Mouse (Mus musculus) layer of hippocampus, adult 6 months (tissue): Measurements from ENCODE around the gene Ddx39b. TPM values are rescaled to one million over a fixed set of nuclear protein-coding genes. Genes with fewer than 3 reads are reported as not detected.

Source experiments
- long read RNA-seq, 2 experiments: library from polyadenylated mRNA; unstranded; transcript quantifications; one replicate each; pipeline ENCODE4 v2.0.0; 2019 to 2020
- microRNA-seq: library from miRNA; unstranded; fragments of <30 nt; microRNA quantifications from one replicate; pipeline ENCODE4 v1.2.0, GENCODE M21; 2020
- polyA plus RNA-seq: library from polyadenylated mRNA; unstranded; fragments of <200 nt; fragmentation: Nextera tagmentation; gene quantifications from 2 replicates; pipeline ENCODE4 v1.2.3, GENCODE M21; 2021

The Ddx39b gene
- 193 and 215 TPM in 2 replicates for polyA plus RNA-seq
- long read RNA-seq, experiment 1, transcript Ddx39b-203 (10 exons, 2,848 nt), result minor isoform, 23 of 389 reads
- long read RNA-seq, experiment 1, transcript Ddx39b-201 (11 exons, 1,739 nt), result major isoform, 342 of 389 reads
- long read RNA-seq, experiment 1, partial matches to known transcripts, result 12 of 389 reads
- long read RNA-seq, experiment 1, other reads (novel, unspliced or antisense), result 12 of 389 reads
- long read RNA-seq, experiment 2, transcript Ddx39b-203 (10 exons, 2,848 nt), result minor isoform, 44 of 857 reads
- long read RNA-seq, experiment 2, transcript Ddx39b-201 (11 exons, 1,739 nt), result major isoform, 785 of 857 reads
- long read RNA-seq, experiment 2, partial matches to known transcripts, result 6 of 857 reads
- long read RNA-seq, experiment 2, other reads (novel, unspliced or antisense), result 21 of 857 reads

GRCm38 (mm10) chr17:35241305-35242014 lies at the start of gene Ddx39b:
TSS of gene Ddx39b (plus strand) at chr17:35241746.

GRCm38 (mm10) chr17:35193881-35194843 lies 47.4 kb upstream of the Ddx39b start, which contains the start of gene Ltb:
TSS of gene Ltb (plus strand) at chr17:35194439.

GRCm38 (mm10) chr17:35201787-35202186 lies 39.8 kb upstream of the Ddx39b start, which contains the start of gene Tnf:
TSS of gene Tnf (minus strand) at chr17:35202007.

GRCm38 (mm10) chr17:35204494-35205379 lies 36.8 kb upstream of the Ddx39b start, which contains the start of gene Lta:
TSS of gene Lta (minus strand) at chr17:35205351.

GRCm38 (mm10) chr17:35220156-35220952 lies 21.2 kb upstream of the Ddx39b start, which contains the start of gene Gm16181:
TSS of gene Gm16181 (plus strand) at chr17:35220834.

GRCm38 (mm10) chr17:35233114-35233980 lies 8.2 kb upstream of the Ddx39b start, which contains the start of gene Atp6v1g2:
TSS of gene Atp6v1g2 (plus strand) at chr17:35233660.

GRCm38 (mm10) chr17:35235614-35236389 lies 5.7 kb upstream of the Ddx39b start, which contains the start of gene Nfkbil1:
TSS of gene Nfkbil1 (minus strand) at chr17:35235792.

GRCm38 (mm10) chr17:35262664-35263522 lies 21.3 kb downstream of the Ddx39b start, which contains the start of gene H2-D1:
TSS of gene H2-D1 (plus strand) at chr17:35262730.

Small RNAs within 50 kb of the gene (microRNA-seq; reads per million reads assigned to microRNA genes)
- gene Mir6973a, result not detected
- gene Mir6974, result not detected
- 5.6 reads per million, percentile 20 among the genes with 10 or more reads in this experiment for gene Mir6975
- gene Mir8094, result not detected

Other genes with a start within 250 kb of the Ddx39b start
- 20.0 and 21.5 TPM in 2 replicates for gene Vars, start 240.8 kb upstream of the Ddx39b start, polyA plus RNA-seq
- 0.20 TPM in 1 of 2 replicates, not detected in the other for gene Vwa7, start 225.2 kb upstream of the Ddx39b start, polyA plus RNA-seq
- gene Sapcd1, start 213.7 kb upstream of the Ddx39b start, polyA plus RNA-seq, result 0.62 and 0.97 TPM in 2 replicates
- 0.33 and 0.59 TPM in 2 replicates for gene Msh5, start 195.0 kb upstream of the Ddx39b start, polyA plus RNA-seq
- gene Clic1, start 191.8 kb upstream of the Ddx39b start, polyA plus RNA-seq, result 28.2 and 29.7 TPM in 2 replicates
- 18.0 and 23.6 TPM in 2 replicates for gene Ddah2, start 182.7 kb upstream of the Ddx39b start, polyA plus RNA-seq
- not detected in 2 replicates for gene Ly6g6c, start 176.4 kb upstream of the Ddx39b start, polyA plus RNA-seq
- gene Mpig6b, start 175.6 kb upstream of the Ddx39b start, polyA plus RNA-seq, result 0.06 TPM in 1 of 2 replicates, not detected in the other
- 4.4 and 4.6 TPM in 2 replicates for gene Ly6g6e, start 164.8 kb upstream of the Ddx39b start, polyA plus RNA-seq
- 1.2 and 2.3 TPM in 2 replicates for gene Ly6g6d, start 163.7 kb upstream of the Ddx39b start, polyA plus RNA-seq
- 1.2 and 2.1 TPM in 2 replicates for gene Ly6g6f, start 156.1 kb upstream of the Ddx39b start, polyA plus RNA-seq
- gene Abhd16a, start 152.5 kb upstream of the Ddx39b start, polyA plus RNA-seq, result 86.3 and 93.9 TPM in 2 replicates
- not detected in 2 replicates for gene Ly6g5c, start 133.5 kb upstream of the Ddx39b start, polyA plus RNA-seq
- gene Ly6g5b, start 126.3 kb upstream of the Ddx39b start, polyA plus RNA-seq, result not detected in 2 replicates
- gene Gpank1, start 120.3 kb upstream of the Ddx39b start, polyA plus RNA-seq, result 16.5 and 19.1 TPM in 2 replicates
- gene Csnk2b, start 119.7 kb upstream of the Ddx39b start, polyA plus RNA-seq, result 212 and 242 TPM in 2 replicates
- 24.7 and 40.7 TPM in 2 replicates for gene D17H6S53E, start 115.4 kb upstream of the Ddx39b start, polyA plus RNA-seq
- gene Apom, start 109.7 kb upstream of the Ddx39b start, polyA plus RNA-seq, result not detected in 2 replicates
- 68.3 and 90.8 TPM in 2 replicates for gene Bag6, start 106.6 kb upstream of the Ddx39b start, polyA plus RNA-seq
- 25.5 and 33.2 TPM in 2 replicates for gene Prrc2a, start 76.8 kb upstream of the Ddx39b start, polyA plus RNA-seq
- 37.6 and 39.5 TPM in 2 replicates for gene Aif1, start 65.7 kb upstream of the Ddx39b start, polyA plus RNA-seq
- gene Lst1, start 53.3 kb upstream of the Ddx39b start, polyA plus RNA-seq, result 28.9 and 30.2 TPM in 2 replicates
- gene Ltb, start 47.3 kb upstream of the Ddx39b start, polyA plus RNA-seq, result 1.2 and 1.4 TPM in 2 replicates
- 0.09 and 0.19 TPM in 2 replicates for gene Tnf, start 39.7 kb upstream of the Ddx39b start, polyA plus RNA-seq
- gene Lta, start 36.4 kb upstream of the Ddx39b start, polyA plus RNA-seq, result 0.14 and 0.16 TPM in 2 replicates
- not detected in 2 replicates for gene Gm16181, start 20.9 kb upstream of the Ddx39b start, polyA plus RNA-seq
- 685 and 716 TPM in 2 replicates for gene Atp6v1g2, start 8.1 kb upstream of the Ddx39b start, polyA plus RNA-seq
- gene Nfkbil1, start 6.0 kb upstream of the Ddx39b start, polyA plus RNA-seq, result 6.4 and 9.7 TPM in 2 replicates
- gene H2-D1, start 21.0 kb downstream of the Ddx39b start, polyA plus RNA-seq, result 68.9 and 78.2 TPM in 2 replicates
- gene H2-Q1, start 78.7 kb downstream of the Ddx39b start, polyA plus RNA-seq, result 0.13 TPM in 1 of 2 replicates, not detected in the other
- gene H2-Q2, start 100.5 kb downstream of the Ddx39b start, polyA plus RNA-seq, result 0.13 and 0.69 TPM in 2 replicates
- 0.09 and 0.36 TPM in 2 replicates for gene H2-Q4, start 137.9 kb downstream of the Ddx39b start, polyA plus RNA-seq
- gene H2-Q6, start 183.1 kb downstream of the Ddx39b start, polyA plus RNA-seq, result 1.2 and 1.6 TPM in 2 replicates
- gene H2-Q7, start 197.4 kb downstream of the Ddx39b start, polyA plus RNA-seq, result 2.5 and 2.7 TPM in 2 replicates
- not detected in 2 replicates for gene H2-Q10, start 228.3 kb downstream of the Ddx39b start, polyA plus RNA-seq